Mouse (Mus musculus) heart, adult 2 months (tissue): ENCODE results near the gene Cxcl9. TPM values are rescaled to one million over a fixed set of nuclear protein-coding genes. Genes with fewer than 3 reads are reported as not detected.

Source experiments
- DNase-seq, 2 experiments: peaks; one replicate each; pipeline ENCODE4 v3.0.0; 2021
- H3K27ac ChIP-seq: fragments of 200-600 bp; 2 replicates; pipeline ENCODE4 v1.8.1; 2022
- H3K27me3 ChIP-seq: fragments of 200-500 bp; 2 replicates; pipeline ENCODE4 v1.6.1; 2012; ENCODE audit warnings: mild to moderate bottlenecking, low read length, inconsistent platforms, mixed read lengths; ENCODE audit not compliant: control insufficient read depth, insufficient read depth
- H3K36me3 ChIP-seq: fragments of 200-500 bp; 2 replicates; pipeline ENCODE4 v1.6.1; 2012; ENCODE audit warnings: low read length, inconsistent platforms; ENCODE audit not compliant: control insufficient read depth, insufficient read depth
- H3K4me1 ChIP-seq: fragments of 200-500 bp; 2 replicates; pipeline ENCODE4 v1.6.1; 2011; ENCODE audit warnings: low read length; ENCODE audit not compliant: control insufficient read depth, insufficient read depth
- H3K4me3 ChIP-seq: fragments of 200-600 bp; 2 replicates; pipeline ENCODE4 v1.8.1; 2022
- H3K79me2 ChIP-seq: fragments of 200-500 bp; replicated peaks from 2 replicates; pipeline ENCODE4 v1.6.1; 2012; ENCODE audit warnings: mild to moderate bottlenecking, inconsistent platforms, low read length, moderate library complexity, mixed read lengths; ENCODE audit not compliant: control insufficient read depth, insufficient read depth
- H3K9ac ChIP-seq: fragments of 200-500 bp; 2 replicates; pipeline ENCODE4 v1.6.1; 2012; ENCODE audit warnings: low read depth, mild to moderate bottlenecking, control low read depth, inconsistent platforms, low read length, mixed read lengths
- CTCF ChIP-seq: fragments of 200-600 bp; IDR thresholded peaks from 2 replicates; pipeline ENCODE4 v1.8.1; 2022; ENCODE audit warnings: antibody characterized with exemption, mild to moderate bottlenecking, moderate library complexity
- EP300 ChIP-seq: fragments of 200-500 bp; IDR thresholded peaks from 2 replicates; pipeline ENCODE4 v1.6.1; 2011; ENCODE audit warnings: low read depth, low read length, control low read depth; ENCODE audit not compliant: insufficient read depth
- POLR2A ChIP-seq: fragments of 200-500 bp; IDR thresholded peaks from 2 replicates; pipeline ENCODE4 v1.6.1; 2011; ENCODE audit warnings: mild to moderate bottlenecking, low read depth, low read length, control low read depth; ENCODE audit not compliant: insufficient read depth
- WGBS: fragments of 180-500 bp; shearing (Covaris S2); methylation state at CpG from one replicate; pipeline ENCODE4 v1.1.7; 2018; 5-methylcytosine and 5-hydroxymethylcytosine counted together
- intact Hi-C: fragments of 180-260 bp; cut with DNase I; formaldehyde crosslinking; loops from one replicate; pipeline ENCODE4 v1.15.1; 2025
- long read RNA-seq: library from polyadenylated mRNA; stranded (forward); transcript quantifications from one replicate; pipeline ENCODE4 v2.0.0, GENCODE M21; 2021
- polyA plus RNA-seq: library from polyadenylated mRNA; depleted of rRNA; stranded (reverse); fragments of >200 nt; gene quantifications from 2 replicates; pipeline ENCODE4 v1.2.3, GENCODE M21; 2012; rRNA removed
- total RNA-seq, 2 experiments: library from RNA; stranded (reverse); gene quantifications; 2 replicates each; pipeline ENCODE4 v1.2.3; 2021

The Cxcl9 gene
- 1 to 10 TPM; 2.8 to 3.0 TPM for total RNA-seq
- polyA plus RNA-seq, result 12.2 and 21.0 TPM in 2 replicates
- long read RNA-seq, partial matches to known transcripts, result 0 of 1 reads
- long read RNA-seq, other reads (novel, unspliced or antisense), result 0 of 1 reads

GRCm38 (mm10) chr5:92327929-92328328 is at the start of gene Cxcl9:
Gene Cxcl9 (minus strand): TSS chr5:92328079.
- no peaks in the 10 kb centered on the region for H3K36me3 ChIP-seq
- TF ChIP-seq POLR2A (no peak), CTCF (no peak), EP300 (no peak)
- H3K4me3 ChIP-seq, result peak within 1 kb of the TSS; percentile 20; the same call in 1 of the 2 replicates
- no peak for DNase-seq
- no peaks in the 10 kb centered on the region for H3K27me3 ChIP-seq
- no peaks in the 10 kb centered on the region for H3K79me2 ChIP-seq
- H3K27ac ChIP-seq, result peak within 1 kb of the TSS; percentile 50
- peaks cover 3% of the 10 kb centered on the region; the same call in 1 of the 2 replicates for H3K4me1 ChIP-seq
- intact Hi-C loops, result no loop called here
- 53% methylated on average over 7 of the region's 7 CpGs for WGBS
- H3K9ac ChIP-seq, result no peak within 1 kb of the TSS

- H3K27ac ChIP-seq, result peak overlapping the region; percentile 91
- H3K36me3 ChIP-seq, result no peaks in the 10 kb centered on the region; the same call in 1 of the 2 replicates
- DNase-seq, result no peak
- H3K9ac ChIP-seq, result peak overlapping the region; percentile 36
- WGBS, result 23% methylated on average over 13 of the region's 13 CpGs
- peaks cover 13% of the 10 kb centered on the region for H3K4me1 ChIP-seq
- intact Hi-C loops, result no loop called here
- H3K27me3 ChIP-seq, result no peaks in the 10 kb centered on the region
- TF ChIP-seq CTCF, result no peak
- peak; percentile 56 for TF ChIP-seq POLR2A
- H3K79me2 ChIP-seq, result no peaks in the 10 kb centered on the region; the same call in none of the 2 replicates
- H3K4me3 ChIP-seq, result peak overlapping the region; percentile 42
Measured at GRCm38 (mm10) chr5:92376795-92377405, 49.0 kb upstream of the Cxcl9 start.

- Histone ChIP-seq H3K79me2 (no peaks in the 10 kb centered on the region; the same call in 1 of the 2 replicates), H3K27ac (peak overlapping the region; percentile 91), H3K9ac (peak overlapping the region; percentile 13), H3K4me3 (no peak overlapping the region; the same call in 1 of the 2 replicates), H3K4me1 (peaks cover 10% of the 10 kb centered on the region), H3K36me3 (no peaks in the 10 kb centered on the region; the same call in 1 of the 2 replicates), H3K27me3 (no peaks in the 10 kb centered on the region)
- 39% methylated on average over 17 of the region's 17 CpGs for WGBS
- intact Hi-C loops, result loop anchor here (2.0 kb wide), 1 partner anchor 27 kb away; the partner anchor contains the start of gene Cxcl10
- DNase-seq, result peak in 1 of 2 experiments; percentile 66
- no peak for TF ChIP-seq EP300
- TF ChIP-seq POLR2A, result peak; percentile 77
Measured at GRCm38 (mm10) chr5:92375368-92375767, 47.5 kb upstream of the Cxcl9 start.

GRCm38 (mm10) chr5:92374721-92375142 is 46.9 kb upstream of the Cxcl9 start:
- intact Hi-C loops, result loop anchor here (2.0 kb wide), 1 partner anchor 26 kb away; the partner anchor contains the start of gene Cxcl10
- DNase-seq, result no peak
- no peak overlapping the region for H3K4me3 ChIP-seq
- H3K9ac ChIP-seq, result no peak overlapping the region
- no peaks in the 10 kb centered on the region; the same call in 1 of the 2 replicates for H3K36me3 ChIP-seq
- H3K79me2 ChIP-seq, result no peaks in the 10 kb centered on the region; the same call in 1 of the 2 replicates
- peak overlapping the region; percentile 91 for H3K27ac ChIP-seq
- TF ChIP-seq CTCF (peak; percentile 64), EP300 (no peak), POLR2A (0 out of 2 replicates have a peak, but pooled peaks have one; percentile 21)
- no peaks in the 10 kb centered on the region for H3K27me3 ChIP-seq
- 37% methylated on average over 6 of the region's 6 CpGs for WGBS
- peaks cover 10% of the 10 kb centered on the region for H3K4me1 ChIP-seq

GRCm38 (mm10) chr5:92372605-92373004 is 44.7 kb upstream of the Cxcl9 start:
- 44% methylated on average over 2 of the region's 2 CpGs for WGBS
- TF ChIP-seq EP300 (no peak), POLR2A (no peak), CTCF (no peak)
- H3K27ac ChIP-seq, result no peak overlapping the region
- no peaks in the 10 kb centered on the region for H3K27me3 ChIP-seq
- H3K79me2 ChIP-seq, result no peaks in the 10 kb centered on the region; the same call in 1 of the 2 replicates
- H3K4me3 ChIP-seq, result no peak overlapping the region
- H3K4me1 ChIP-seq, result peaks cover 15% of the 10 kb centered on the region
- DNase-seq, result no peak
- H3K36me3 ChIP-seq, result no peaks in the 10 kb centered on the region; the same call in 1 of the 2 replicates
- intact Hi-C loops, result no loop called here
- H3K9ac ChIP-seq, result no peak overlapping the region
